Mouse (Mus musculus): ENCODE results near the gene Polr3c.

Gene Polr3c

DNA sequence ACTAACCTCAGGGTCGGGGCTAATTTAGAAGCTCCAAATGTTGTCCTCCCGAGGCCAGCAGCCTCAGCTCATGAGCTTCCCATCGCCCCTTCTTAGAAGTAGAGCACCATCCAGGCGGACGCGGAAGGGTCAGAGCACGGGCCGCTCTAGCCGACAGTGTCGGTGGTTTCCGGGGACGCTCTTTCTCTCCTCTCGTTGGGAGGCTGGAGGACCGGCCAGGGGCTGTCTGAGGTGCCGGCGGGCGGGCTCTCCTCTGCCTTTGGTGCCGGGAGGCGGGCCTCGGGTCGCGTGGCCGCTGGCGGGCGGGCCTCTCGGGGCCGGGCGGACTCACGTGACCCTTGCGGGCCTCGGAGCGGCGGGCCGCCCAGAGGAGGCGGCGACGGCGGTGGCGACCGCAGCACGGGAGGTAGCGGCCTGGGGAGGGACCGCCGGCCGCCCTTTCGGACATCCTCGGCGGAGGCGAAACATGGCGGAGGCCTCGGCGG, at the start of gene Polr3c, which contains the start of gene Rnf115:
Polr3c (minus strand) TSS at position 286 of the 485 bp plus-strand sequence.
Rnf115 (plus strand) TSS at position 322 of the 485 bp plus-strand sequence.
- peak; percentile 96 for DNase-seq (ENCODE audit: low read depth, low spot score)

DNA sequence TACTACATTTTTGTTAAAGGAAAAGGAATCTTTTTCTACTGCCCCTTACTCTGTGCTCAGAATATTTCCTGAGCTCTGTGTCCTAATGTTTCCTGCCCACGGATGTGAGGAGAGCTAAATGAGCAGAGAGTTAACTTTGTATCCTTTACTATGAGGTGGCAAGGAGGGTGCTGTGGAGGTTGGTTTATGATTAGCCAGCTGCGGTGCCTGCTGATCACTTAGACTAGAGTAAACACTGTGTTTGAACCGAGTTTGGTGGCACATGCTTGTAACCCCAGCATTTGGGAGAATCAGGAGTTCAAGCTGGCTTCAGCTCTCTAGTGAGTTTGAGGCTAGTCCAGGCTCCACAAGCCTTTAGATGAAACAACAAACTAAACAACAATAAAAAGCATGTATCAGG, 49.7 kb upstream of the Polr3c start:
- no peak for DNase-seq (ENCODE audit: low read depth, low spot score)

DNA sequence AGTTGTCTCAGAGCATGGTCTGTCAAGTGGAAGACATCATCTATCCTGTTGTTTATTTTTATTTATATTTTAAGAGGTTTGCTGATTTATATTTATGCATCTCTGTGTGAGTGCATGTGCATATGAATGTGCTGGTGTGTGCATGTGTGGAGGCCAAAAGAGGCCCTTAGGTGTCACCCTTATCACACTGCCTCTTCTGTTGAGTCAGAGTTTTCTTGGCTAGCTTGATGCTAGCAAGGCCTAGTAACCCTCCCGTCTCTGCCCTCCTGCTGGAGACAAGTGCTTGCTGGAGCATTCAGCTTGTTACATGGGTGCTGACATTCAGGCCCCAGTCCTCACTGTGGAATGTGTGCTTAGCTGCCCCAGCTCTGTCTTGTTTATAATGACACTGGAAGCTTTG, 45.5 kb upstream of the Polr3c start:
- DNase-seq (ENCODE audit: low read depth, low spot score): peak; percentile 52

GRCm38 (mm10) chr3:96769971-96770370, 42.5 kb upstream of the Polr3c start:
- no peak for DNase-seq (ENCODE audit: low read depth, low spot score)

GRCm38 (mm10) chr3:96764528-96764927, 37.1 kb upstream of the Polr3c start:
- DNase-seq (ENCODE audit: low read depth, low spot score): peak; percentile 78

DNA sequence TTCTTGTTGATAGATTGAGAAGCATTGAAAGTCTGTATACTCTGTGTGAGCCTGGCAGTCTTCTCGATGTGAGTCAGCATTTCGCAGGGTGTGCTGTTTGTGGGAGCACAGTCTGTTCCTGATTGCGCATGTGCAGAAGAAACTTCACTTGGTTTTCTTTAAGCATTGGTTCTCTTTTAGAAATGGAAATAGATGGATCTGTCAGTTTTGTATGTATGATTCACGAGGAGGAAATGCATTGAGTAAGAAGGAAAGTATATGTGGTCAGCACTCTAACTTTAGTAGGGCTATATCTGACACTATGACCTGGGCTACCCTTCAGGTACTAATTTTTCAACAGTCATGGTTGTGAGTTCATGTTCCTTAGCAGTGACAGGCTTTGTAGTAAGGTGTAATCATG, 32.3 kb upstream of the Polr3c start:
- DNase-seq (ENCODE audit: low read depth, low spot score): peak; percentile 88

DNA sequence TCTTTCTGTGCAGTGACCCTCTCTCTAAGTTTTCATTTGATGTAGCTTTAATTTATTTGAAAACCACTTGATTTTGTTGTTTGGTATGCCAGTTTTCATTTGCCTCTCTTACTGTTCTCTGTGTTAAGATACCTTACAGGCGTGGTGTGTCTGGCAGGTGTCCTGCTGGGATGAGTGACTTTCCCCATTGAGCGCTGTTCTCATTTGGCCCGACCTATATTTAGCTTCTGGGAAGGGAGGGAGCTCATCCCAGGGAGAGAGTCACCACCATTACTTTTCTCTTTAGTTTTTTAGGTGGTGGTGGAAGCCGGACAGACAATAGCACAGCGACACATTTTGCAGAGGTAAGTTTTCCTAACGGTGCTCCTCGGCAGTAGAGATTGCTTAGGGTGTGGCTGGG, 30.3 kb upstream of the Polr3c start:
- no peak for DNase-seq (ENCODE audit: low read depth, low spot score)

GRCm38 (mm10) chr3:96755935-96756334, 28.5 kb upstream of the Polr3c start:
- DNase-seq (ENCODE audit: low read depth, low spot score): no peak

- no peak for DNase-seq (ENCODE audit: low read depth, low spot score)
Measured at GRCm38 (mm10) chr3:96746829-96747228, 19.4 kb upstream of the Polr3c start.

DNA sequence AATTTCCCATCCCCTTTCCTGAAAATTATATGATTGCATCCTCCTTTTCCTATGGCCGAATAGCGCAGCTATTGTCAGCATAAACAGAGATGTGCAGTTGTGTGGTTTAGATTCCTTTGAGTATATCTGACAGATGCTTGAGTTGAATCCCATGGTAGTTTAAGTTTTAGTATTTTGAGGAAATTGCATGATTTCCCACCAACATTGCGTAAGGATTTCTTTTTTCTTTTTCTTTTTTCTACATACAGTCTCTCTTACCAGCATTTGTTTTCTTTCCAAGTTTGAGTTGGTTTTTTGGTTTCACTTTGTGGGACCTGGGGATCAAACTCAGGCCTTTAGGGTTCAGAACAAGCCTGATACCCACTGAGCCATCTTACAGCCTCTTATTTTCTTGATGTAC, 16.9 kb upstream of the Polr3c start:
- peak; percentile 63 for DNase-seq (ENCODE audit: low read depth, low spot score)

DNA sequence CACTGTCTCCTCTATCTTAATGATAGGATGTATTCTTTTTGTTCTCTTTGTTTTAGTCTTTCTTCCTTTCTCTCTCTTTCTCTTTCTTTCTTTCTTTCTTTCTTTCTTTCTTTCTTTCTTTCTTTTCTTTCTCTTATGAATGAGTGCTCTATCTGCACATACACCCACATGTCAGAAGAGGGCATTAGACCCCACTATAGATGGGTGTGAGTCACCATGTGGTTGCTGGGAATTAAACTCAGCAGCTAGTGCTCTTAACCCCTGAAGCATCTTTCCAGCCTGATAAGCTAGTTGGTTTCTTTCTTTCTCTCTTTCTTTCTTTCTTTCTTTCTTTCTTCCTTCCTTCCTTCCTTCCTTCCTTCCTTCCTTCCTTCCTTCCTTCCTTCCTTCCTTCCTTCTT, 12.9 kb upstream of the Polr3c start:
- DNase-seq (ENCODE audit: low read depth, low spot score): peak; percentile 67

- peak; percentile 71 for DNase-seq (ENCODE audit: low read depth, low spot score)
Measured at GRCm38 (mm10) chr3:96737995-96738394, 10.6 kb upstream of the Polr3c start.

DNA sequence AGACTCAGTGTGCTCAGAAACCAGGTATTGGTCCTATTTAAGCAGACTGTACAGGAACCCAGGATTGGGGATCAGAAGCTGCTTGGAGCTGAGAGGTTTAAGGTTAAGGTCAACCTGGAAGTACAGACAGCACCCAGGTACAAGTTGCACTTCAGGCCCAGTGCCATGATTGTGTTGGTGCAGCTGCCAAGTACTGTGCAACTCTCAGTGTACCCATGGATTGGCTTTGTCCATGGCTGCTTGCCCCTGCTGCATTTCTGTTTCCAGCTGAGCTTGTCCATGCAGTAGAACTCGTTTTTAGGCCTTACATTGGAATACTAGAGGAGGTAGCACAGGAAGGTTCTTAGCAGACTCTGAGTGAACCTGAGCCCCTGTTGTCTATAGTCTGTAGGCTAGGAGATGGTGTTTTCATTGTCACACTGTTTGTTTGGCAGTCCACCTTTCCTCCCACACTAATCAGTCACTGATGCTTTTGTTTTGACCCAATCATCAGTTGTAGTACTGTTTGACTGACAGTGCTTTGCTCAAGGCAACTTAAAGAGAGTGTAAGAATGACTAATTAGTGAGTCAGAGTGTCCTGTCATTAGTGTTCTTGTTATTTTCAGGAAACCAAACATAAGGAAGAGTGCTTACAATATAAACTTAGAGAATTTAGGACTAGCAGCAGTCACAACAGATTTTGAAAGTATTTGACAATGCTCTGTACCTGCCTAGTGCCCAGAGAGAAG, 9.7 kb upstream of the Polr3c start:
- DNase-seq (ENCODE audit: low read depth, low spot score): peak; percentile 30

- DNase-seq (ENCODE audit: low read depth, low spot score): no peak
Measured at GRCm38 (mm10) chr3:96735200-96735599, 7.8 kb upstream of the Polr3c start.

- DNase-seq (ENCODE audit: low read depth, low spot score): no peak
Measured at GRCm38 (mm10) chr3:96733984-96734383, 6.6 kb upstream of the Polr3c start.

DNA sequence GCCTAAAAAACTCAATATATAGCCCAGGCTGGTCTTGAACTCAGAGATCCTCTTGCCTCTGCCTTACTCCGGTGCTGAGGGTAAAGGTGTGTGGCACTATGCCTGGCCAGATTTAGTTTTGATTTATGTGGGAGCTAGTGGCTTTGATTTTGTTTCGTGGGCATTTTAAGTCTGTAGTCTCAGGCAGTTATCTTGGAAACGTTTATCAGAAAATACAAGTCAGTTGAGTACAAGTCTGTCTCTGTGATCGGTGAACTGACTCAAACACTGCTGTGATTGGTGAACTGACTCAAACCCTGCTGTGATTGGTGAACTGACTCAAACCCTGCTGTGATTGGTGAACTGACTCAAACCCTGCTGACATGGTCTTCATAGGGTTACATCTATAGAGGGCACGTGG, 3.4 kb upstream of the Polr3c start:
- no peak for DNase-seq (ENCODE audit: low read depth, low spot score)

- DNase-seq (ENCODE audit: low read depth, low spot score): peak; percentile 93
Measured at GRCm38 (mm10) chr3:96729403-96729784, 2.0 kb upstream of the Polr3c start.

- peak; percentile 75 for DNase-seq (ENCODE audit: low read depth, low spot score)
Measured at GRCm38 (mm10) chr3:96728634-96729402, 1.4 kb upstream of the Polr3c start.

- peak; percentile 68 for DNase-seq (ENCODE audit: low read depth, low spot score)
Measured at GRCm38 (mm10) chr3:96727828-96728633, 603 bp upstream of the Polr3c start.

GRCm38 (mm10) chr3:96719173-96719572, 8.3 kb downstream of the Polr3c start:
- DNase-seq (ENCODE audit: low read depth, low spot score): peak; percentile 47

DNA sequence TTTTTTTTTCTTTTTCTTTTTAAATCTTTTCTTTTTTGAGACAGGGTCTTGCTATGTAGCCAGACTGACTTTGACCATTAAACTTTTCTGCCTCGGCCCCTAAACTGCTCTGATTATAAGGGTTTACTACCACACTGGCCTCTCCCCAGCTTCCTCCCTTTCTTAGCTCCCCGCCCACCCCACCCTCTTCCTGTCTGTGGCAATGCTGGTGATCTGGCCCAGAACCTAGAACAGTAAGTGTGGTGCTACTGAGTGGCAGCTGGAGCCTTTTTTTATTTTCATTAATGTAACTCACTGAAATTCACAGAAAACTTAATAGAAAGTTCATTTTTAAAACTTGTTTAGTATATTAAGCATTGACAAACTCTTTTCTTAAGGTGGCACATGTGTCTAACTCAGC, 11.6 kb downstream of the Polr3c start:
- DNase-seq (ENCODE audit: low read depth, low spot score): no peak

GRCm38 (mm10) chr3:96714286-96714685, 13.1 kb downstream of the Polr3c start:
- DNase-seq (ENCODE audit: low read depth, low spot score): peak; percentile 26
